Mouse (Mus musculus): ENCODE results near the gene Atf6.

DNA sequence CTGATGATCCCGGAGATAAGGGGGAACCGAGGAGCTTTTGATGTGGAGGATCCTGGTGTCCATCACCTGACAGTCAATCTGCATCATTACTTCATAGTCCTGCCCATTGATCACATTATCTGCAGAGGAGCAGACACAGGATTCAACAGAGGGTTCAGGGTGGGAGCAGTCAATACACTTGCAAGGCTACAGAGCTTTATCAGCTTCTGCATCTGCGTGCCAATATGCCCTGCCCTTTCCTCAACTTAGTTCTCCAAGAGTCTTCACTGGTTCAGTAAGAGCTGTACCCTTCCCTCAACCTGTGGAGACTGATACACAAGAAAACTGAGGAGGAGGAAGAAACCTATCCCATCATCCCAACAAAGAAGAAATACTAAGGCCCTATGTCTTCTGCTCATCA, 157.6 kb downstream of the Atf6 start:
- TF ChIP-seq CHD2 (IDR thresholded peaks at IDR 0.05; ENCODE audit: low read depth, low read length): no peak
- no peak for TF ChIP-seq ZNF384 (IDR thresholded peaks at IDR 0.05; ENCODE audit: low read depth, low read length)
